Mouse (Mus musculus): Measurements from ENCODE around the gene Slit3. TPM values are rescaled to one million over a fixed set of nuclear protein-coding genes. Genes with fewer than 3 reads are reported as not detected.

Slit3 gene
- polyA plus RNA-seq, 2 experiments, result 0.20 to 0.23 TPM

DNA sequence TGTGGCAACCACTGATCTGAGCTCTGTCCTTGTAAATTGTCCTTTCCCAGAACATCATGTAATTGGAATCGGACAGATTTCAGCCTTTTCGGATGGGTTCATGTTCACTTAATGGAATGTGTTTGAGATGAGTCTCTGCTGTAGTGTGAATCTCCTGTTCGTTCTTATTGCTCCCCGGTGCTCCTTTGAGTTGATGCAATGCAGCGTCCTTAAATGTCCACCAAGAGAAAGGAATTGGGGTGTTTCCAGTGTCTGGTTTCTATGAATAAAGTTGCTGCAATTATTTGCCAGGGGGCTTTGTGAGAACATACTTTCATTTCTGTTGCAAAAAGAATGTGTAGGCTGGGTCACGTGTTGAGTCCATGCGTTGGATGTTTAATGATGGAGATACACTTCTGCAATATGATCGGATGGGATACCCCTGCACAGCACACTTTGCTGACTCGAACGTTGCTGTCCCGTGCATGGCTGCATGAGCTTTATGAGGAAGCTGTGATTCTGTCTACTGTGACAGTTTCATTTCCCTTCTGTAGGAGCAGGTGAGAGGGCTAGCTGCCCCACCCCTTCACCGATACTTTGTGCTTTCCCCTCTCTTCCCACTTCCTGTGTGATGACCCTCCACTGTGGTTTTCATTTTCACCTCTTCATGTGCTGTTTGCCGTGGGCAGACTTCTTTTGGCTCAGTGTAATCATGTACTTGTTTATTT, 30.2 kb upstream of the Slit3 start:
- Histone ChIP-seq H3K36me3 (replicated peaks; ENCODE audit: control insufficient read depth, insufficient read depth, low read depth) (no peaks in the 10 kb centered on the region), H3K9me3 (ENCODE audit: control insufficient read depth, low read length) (no peaks in the 10 kb centered on the region), H3K4me1 (replicated peaks; ENCODE audit: control insufficient read depth in 2 of 2, insufficient read depth in 2 of 2, low read length in 1 of 2) (no peaks in the 10 kb centered on the region), H3K4me3 (ENCODE audit: insufficient read depth in 1 of 2, low read depth in 2 of 2, low read length in 2 of 2) (no peak overlapping the region), H3K27ac (no peak overlapping the region), H3K9ac (replicated peaks) (no peak overlapping the region), H3K4me2 (ENCODE audit: low read depth) (no peak overlapping the region), H3K27me3 (ENCODE audit: control insufficient read depth, insufficient read depth, low read length) (no peaks in the 10 kb centered on the region)
- WGBS (ENCODE audit: insufficient replicate concordance), result 58% methylated on average over 13 of the region's 13 CpGs
- no peak for ATAC-seq (ENCODE audit: insufficient read depth)
- no peak for DNase-seq (ENCODE audit: low read depth in 3 of 3, low spot score in 3 of 3)
- TF ChIP-seq EP300 (IDR thresholded peaks at IDR 0.05; ENCODE audit: low read depth), result no peak
- no peak for TF ChIP-seq CTCF (IDR thresholded peaks at IDR 0.05; ENCODE audit: low read depth)

- 55% methylated on average over 5 of the region's 5 CpGs for WGBS (ENCODE audit: insufficient replicate concordance)
- ATAC-seq (ENCODE audit: insufficient read depth), result no peak
- H3K27me3 ChIP-seq (ENCODE audit: control insufficient read depth, insufficient read depth, low read length), result no peaks in the 10 kb centered on the region
Observed at GRCm38 (mm10) chr11:35096538-35096937, 24.5 kb upstream of the Slit3 start.

DNA sequence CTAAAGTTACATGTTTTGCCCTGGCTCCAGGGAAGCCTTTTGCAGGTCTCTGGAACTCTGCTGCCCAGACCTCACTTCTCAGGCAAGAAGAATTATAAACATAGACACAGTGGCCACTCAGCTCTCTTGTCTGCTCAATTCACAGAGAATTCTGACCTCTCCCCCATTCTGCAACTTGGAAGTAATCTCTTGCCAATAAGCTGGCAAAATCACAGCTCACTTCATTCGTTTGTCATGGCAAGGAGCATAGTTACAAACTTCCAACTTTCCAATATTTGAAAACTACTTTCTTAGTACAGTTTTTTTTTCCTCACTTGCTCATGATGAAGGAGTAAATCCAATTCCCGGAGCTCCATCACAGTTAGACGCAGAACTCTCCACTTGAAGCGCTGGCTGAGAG, 11.2 kb upstream of the Slit3 start:
- Histone ChIP-seq H3K4me3 (ENCODE audit: insufficient read depth in 1 of 2, low read depth in 2 of 2, low read length in 2 of 2) (no peak overlapping the region), H3K27ac (no peak overlapping the region), H3K4me1 (replicated peaks; ENCODE audit: control insufficient read depth in 2 of 2, insufficient read depth in 2 of 2, low read length in 1 of 2) (peaks cover 0 to 2% of the 10 kb centered on the region in 2 experiments; a peak in 1 of 4 replicates), H3K9me3 (ENCODE audit: control insufficient read depth, low read length) (no peaks in the 10 kb centered on the region), H3K4me2 (ENCODE audit: low read depth) (no peak overlapping the region), H3K36me3 (replicated peaks; ENCODE audit: control insufficient read depth, insufficient read depth, low read depth) (no peaks in the 10 kb centered on the region), H3K9ac (replicated peaks) (no peak overlapping the region), H3K27me3 (ENCODE audit: control insufficient read depth, insufficient read depth, low read length) (no peaks in the 10 kb centered on the region)
- ATAC-seq (ENCODE audit: insufficient read depth), result no peak
- no peak for DNase-seq (ENCODE audit: low read depth in 3 of 3, low spot score in 3 of 3)
- WGBS (ENCODE audit: insufficient replicate concordance), result 65% methylated on average over 4 of the region's 4 CpGs
- TF ChIP-seq CTCF (IDR thresholded peaks at IDR 0.05; ENCODE audit: low read depth) (no peak), EP300 (IDR thresholded peaks at IDR 0.05; ENCODE audit: low read depth) (no peak)

More at GRCm38 (mm10) chr11:35096538-35096937, 24.5 kb upstream of the Slit3 start:
- Histone ChIP-seq H3K4me2 (ENCODE audit: low read depth) (no peak overlapping the region), H3K4me3 (ENCODE audit: insufficient read depth in 1 of 2, low read depth in 2 of 2, low read length in 2 of 2) (no peak overlapping the region), H3K27ac (no peak overlapping the region), H3K9me3 (ENCODE audit: control insufficient read depth, low read length) (no peaks in the 10 kb centered on the region), H3K9ac (replicated peaks) (no peak overlapping the region), H3K36me3 (replicated peaks; ENCODE audit: control insufficient read depth, insufficient read depth, low read depth) (no peaks in the 10 kb centered on the region), H3K4me1 (replicated peaks; ENCODE audit: control insufficient read depth in 2 of 2, insufficient read depth in 2 of 2, low read length in 1 of 2) (no peaks in the 10 kb centered on the region)
- no peak for DNase-seq (ENCODE audit: low read depth in 3 of 3, low spot score in 3 of 3)
- TF ChIP-seq CTCF (IDR thresholded peaks at IDR 0.05; ENCODE audit: low read depth), result no peak
- no peak for TF ChIP-seq EP300 (IDR thresholded peaks at IDR 0.05; ENCODE audit: low read depth)

DNA sequence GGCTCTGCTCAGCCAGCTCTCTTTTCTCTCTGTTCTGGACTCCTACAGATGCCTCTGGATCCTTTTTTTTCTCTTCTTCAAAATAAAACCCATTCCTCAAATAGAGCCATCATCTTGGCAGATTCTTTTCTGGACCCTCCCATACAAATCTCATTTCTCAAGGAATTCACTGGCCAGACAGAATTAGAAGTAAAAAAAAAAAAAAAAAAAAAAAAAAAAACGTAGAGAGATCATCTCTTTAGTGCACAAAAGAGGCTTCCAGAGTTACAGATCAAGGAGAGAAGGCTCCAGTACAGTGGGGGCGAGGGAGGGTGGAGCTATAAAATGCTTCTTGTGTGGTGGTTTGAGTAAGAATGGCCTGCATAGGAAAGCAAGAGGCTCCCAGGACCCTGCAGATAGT, 10.2 kb upstream of the Slit3 start:
- ATAC-seq (ENCODE audit: insufficient read depth) (no peak), DNase-seq (ENCODE audit: low read depth in 3 of 3, low spot score in 3 of 3) (no peak)
- 10% methylated on average over 2 of the region's 2 CpGs for WGBS (ENCODE audit: insufficient replicate concordance)
- Histone ChIP-seq H3K27ac (no peak overlapping the region), H3K9ac (replicated peaks) (no peak overlapping the region), H3K4me1 (replicated peaks; ENCODE audit: control insufficient read depth in 2 of 2, insufficient read depth in 2 of 2, low read length in 1 of 2) (peaks cover 0 to 2% of the 10 kb centered on the region in 2 experiments; a peak in 1 of 4 replicates), H3K4me3 (ENCODE audit: insufficient read depth in 1 of 2, low read depth in 2 of 2, low read length in 2 of 2) (no peak overlapping the region), H3K36me3 (replicated peaks; ENCODE audit: control insufficient read depth, insufficient read depth, low read depth) (no peaks in the 10 kb centered on the region), H3K27me3 (ENCODE audit: control insufficient read depth, insufficient read depth, low read length) (no peaks in the 10 kb centered on the region), H3K4me2 (ENCODE audit: low read depth) (no peak overlapping the region), H3K9me3 (ENCODE audit: control insufficient read depth, low read length) (no peaks in the 10 kb centered on the region)
- TF ChIP-seq CTCF (IDR thresholded peaks at IDR 0.05; ENCODE audit: low read depth) (no peak), EP300 (IDR thresholded peaks at IDR 0.05; ENCODE audit: low read depth) (no peak)

DNA sequence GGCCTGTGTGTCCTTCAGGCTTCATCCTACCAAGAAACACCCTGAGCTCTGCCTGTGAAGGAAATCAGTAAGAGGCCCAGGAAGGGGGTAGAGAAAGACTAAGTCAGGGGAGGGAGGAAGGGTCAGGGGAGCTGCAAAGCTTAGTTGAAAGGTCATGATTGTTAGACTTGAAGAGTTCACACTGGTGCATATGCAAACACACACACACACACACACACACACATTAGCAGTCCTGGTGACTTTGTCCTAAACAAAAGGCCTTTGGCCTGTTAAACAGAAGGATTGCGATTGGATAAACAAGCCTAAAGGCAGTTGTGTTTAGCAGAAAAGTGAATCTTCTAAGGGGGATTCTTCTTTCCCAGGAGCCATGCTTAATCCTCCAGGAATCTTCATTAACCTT, 7.7 kb upstream of the Slit3 start:
- no peak for DNase-seq (ENCODE audit: low read depth in 3 of 3, low spot score in 3 of 3)
- 58% methylated on average over 1 of the region's 1 CpGs for WGBS (ENCODE audit: insufficient replicate concordance)
- Histone ChIP-seq H3K4me2 (ENCODE audit: low read depth) (no peak overlapping the region), H3K9ac (replicated peaks) (no peak overlapping the region), H3K9me3 (ENCODE audit: control insufficient read depth, low read length) (no peaks in the 10 kb centered on the region), H3K4me1 (replicated peaks; ENCODE audit: control insufficient read depth in 2 of 2, insufficient read depth in 2 of 2, low read length in 1 of 2) (peaks cover 0 to 2% of the 10 kb centered on the region in 2 experiments; a peak in 1 of 4 replicates), H3K4me3 (ENCODE audit: insufficient read depth in 1 of 2, low read depth in 2 of 2, low read length in 2 of 2) (no peak overlapping the region), H3K27me3 (ENCODE audit: control insufficient read depth, insufficient read depth, low read length) (no peaks in the 10 kb centered on the region), H3K27ac (no peak overlapping the region), H3K36me3 (replicated peaks; ENCODE audit: control insufficient read depth, insufficient read depth, low read depth) (no peaks in the 10 kb centered on the region)
- ATAC-seq (ENCODE audit: insufficient read depth), result no peak
- TF ChIP-seq CTCF (IDR thresholded peaks at IDR 0.05; ENCODE audit: low read depth), result no peak
- no peak for TF ChIP-seq EP300 (IDR thresholded peaks at IDR 0.05; ENCODE audit: low read depth)

Measured in liver, embryonic 14.5 days (tissue).